Mouse (Mus musculus) liver, embryonic 11.5 days (tissue): ENCODE measurements at regions not wholly inside any gene's neighbourhood (a gene's known extent, or its start where the extent isn't known, plus 50 kb on each side); places are given as distances from the start of the nearest gene placed in this dataset.
A peak's percentile ranks its signal among the peaks of the same experiment; 100 is the strongest.

Experiments
- ATAC-seq: fragments of 200-750 bp; cut with Nextera tagmentation; replicated peaks from 2 replicates; pipeline ENCODE4 v1.8.0; 2017; ENCODE audit warnings: moderate number of reproducible peaks, mild to moderate bottlenecking, moderate TSS enrichment, moderate library complexity; ENCODE audit not compliant: low FRiP score
- DNase-seq: peaks from one replicate; pipeline ENCODE4 v3.0.0-alpha.2; 2017; ENCODE audit warnings: low spot score
- H3K27ac ChIP-seq: fragments of 300-500 bp; sonication (generic); 2 replicates; pipeline ENCODE4 v1.5.1; 2014; ENCODE audit warnings: mild to moderate bottlenecking, low read depth, low read length, control low read depth
- H3K27me3 ChIP-seq: fragments of 300-500 bp; sonication (generic); replicated peaks from 2 replicates; pipeline ENCODE4 v1.6.1; 2014; ENCODE audit warnings: low read length, mixed read lengths; ENCODE audit not compliant: control insufficient read depth, insufficient read depth
- H3K36me3 ChIP-seq: fragments of 300-500 bp; sonication (generic); 2 replicates; pipeline ENCODE4 v1.6.1; 2014; ENCODE audit warnings: mild to moderate bottlenecking, low read length, moderate library complexity, mixed read lengths; ENCODE audit not compliant: control insufficient read depth, insufficient read depth
- H3K4me1 ChIP-seq: fragments of 300-500 bp; sonication (generic); replicated peaks from 2 replicates; pipeline ENCODE4 v1.6.1; 2014; ENCODE audit warnings: low read length, mixed read lengths; ENCODE audit not compliant: control insufficient read depth, insufficient read depth
- H3K4me2 ChIP-seq: fragments of 300-500 bp; sonication (generic); 2 replicates; pipeline ENCODE4 v1.6.1; 2014; ENCODE audit warnings: mild to moderate bottlenecking, control low read depth, moderate library complexity
- H3K4me3 ChIP-seq: fragments of 300-500 bp; sonication (generic); 2 replicates; pipeline ENCODE4 v1.5.1; 2014; ENCODE audit warnings: low read depth, low read length, control low read depth
- H3K9ac ChIP-seq: fragments of 300-500 bp; sonication (generic); 2 replicates; pipeline ENCODE4 v1.6.1; 2014; ENCODE audit warnings: low read depth, low read length, control low read depth
- H3K9me3 ChIP-seq: fragments of 300-500 bp; sonication (generic); 2 replicates; pipeline ENCODE4 v1.6.1; 2016; ENCODE audit warnings: low read length, inconsistent platforms, mixed read lengths; ENCODE audit not compliant: control insufficient read depth
- WGBS: fragments of 180-500 bp; shearing (Covaris S2); extraction: QIAGEN DNeasy Blood & Tissue Kit; methylation state at CpG from one replicate; pipeline ENCODE4 v1.1.7; 2014; 5-methylcytosine and 5-hydroxymethylcytosine counted together

GRCm38 (mm10) chr5:107035376-107035775 is 71.3 kb downstream of the Cdc7 start:
- ATAC-seq (no peak), DNase-seq (no peak)
- no peak overlapping the region for H3K4me3 ChIP-seq
- 0 out of 2 replicates have a peak, but pooled peaks cover 3% of the 10 kb centered on the region for H3K27me3 ChIP-seq
- WGBS, result 65% methylated on average over 4 of the region's 4 CpGs
- H3K27ac ChIP-seq, result no peak overlapping the region
- H3K4me1 ChIP-seq, result 0 out of 2 replicates have a peak, but pooled peaks cover under 1% of the 10 kb centered on the region
- no peak overlapping the region for H3K9ac ChIP-seq
- no peaks in the 10 kb centered on the region for H3K36me3 ChIP-seq
- no peak overlapping the region for H3K4me2 ChIP-seq
- H3K9me3 ChIP-seq, result no peaks in the 10 kb centered on the region

GRCm38 (mm10) chr5:107035782-107036181 is 71.7 kb downstream of the Cdc7 start:
- ATAC-seq, result no peak

GRCm38 (mm10) chr5:107036475-107036874 is 72.4 kb downstream of the Cdc7 start:
- Histone ChIP-seq H3K9me3 (no peaks in the 10 kb centered on the region), H3K27ac (no peak overlapping the region), H3K4me1 (no peaks in the 10 kb centered on the region), H3K4me3 (no peak overlapping the region), H3K4me2 (no peak overlapping the region), H3K36me3 (no peaks in the 10 kb centered on the region), H3K9ac (no peak overlapping the region), H3K27me3 (no peaks in the 10 kb centered on the region)
- 80% methylated on average over 6 of the region's 6 CpGs for WGBS
- ATAC-seq (no peak), DNase-seq (no peak)

More at GRCm38 (mm10) chr5:107035782-107036181, 71.7 kb downstream of the Cdc7 start:
- Histone ChIP-seq H3K9ac (no peak overlapping the region), H3K4me3 (no peak overlapping the region), H3K4me2 (no peak overlapping the region), H3K27me3 (0 out of 2 replicates have a peak, but pooled peaks cover 3% of the 10 kb centered on the region), H3K9me3 (no peaks in the 10 kb centered on the region), H3K4me1 (no peaks in the 10 kb centered on the region), H3K27ac (no peak overlapping the region), H3K36me3 (no peaks in the 10 kb centered on the region)
- no peak for DNase-seq
- 65% methylated on average over 6 of the region's 6 CpGs for WGBS

- 88% methylated on average over 6 of the region's 6 CpGs for WGBS
- Histone ChIP-seq H3K4me1 (no peaks in the 10 kb centered on the region), H3K27ac (no peak overlapping the region), H3K4me2 (no peak overlapping the region), H3K9me3 (no peaks in the 10 kb centered on the region), H3K36me3 (no peaks in the 10 kb centered on the region), H3K27me3 (no peaks in the 10 kb centered on the region), H3K4me3 (no peak overlapping the region), H3K9ac (no peak overlapping the region)
- no peak for ATAC-seq
- DNase-seq, result no peak
These were observed 73.0 kb downstream of the Cdc7 start for GRCm38 (mm10) chr5:107037087-107037486.

- Histone ChIP-seq H3K4me2 (no peak overlapping the region), H3K4me3 (no peak overlapping the region), H3K36me3 (no peaks in the 10 kb centered on the region), H3K9me3 (no peaks in the 10 kb centered on the region), H3K9ac (no peak overlapping the region), H3K4me1 (no peaks in the 10 kb centered on the region), H3K27ac (no peak overlapping the region), H3K27me3 (no peaks in the 10 kb centered on the region)
- 76% methylated on average over 8 of the region's 8 CpGs for WGBS
- DNase-seq (no peak), ATAC-seq (no peak)
These were observed 75.2 kb downstream of the Cdc7 start for GRCm38 (mm10) chr5:107039340-107039739.

GRCm38 (mm10) chr5:107039956-107040355 is 75.8 kb downstream of the Cdc7 start:
- no peaks in the 10 kb centered on the region for H3K27me3 ChIP-seq
- no peak overlapping the region for H3K27ac ChIP-seq
- no peak overlapping the region for H3K4me3 ChIP-seq
- DNase-seq, result no peak
- WGBS, result 82% methylated on average over 6 of the region's 6 CpGs
- 0 out of 2 replicates have a peak, but pooled peaks cover under 1% of the 10 kb centered on the region for H3K4me1 ChIP-seq
- H3K36me3 ChIP-seq, result no peaks in the 10 kb centered on the region
- no peak overlapping the region for H3K4me2 ChIP-seq
- no peaks in the 10 kb centered on the region for H3K9me3 ChIP-seq
- ATAC-seq, result no peak
- no peak overlapping the region for H3K9ac ChIP-seq

- H3K4me3 ChIP-seq, result no peak overlapping the region
- ATAC-seq, result no peak
These were observed 76.4 kb downstream of the Cdc7 start for GRCm38 (mm10) chr5:107040489-107040888.

GRCm38 (mm10) chr5:107045163-107045562 is 81.0 kb downstream of the Cdc7 start:
- Histone ChIP-seq H3K4me1 (0 out of 2 replicates have a peak, but pooled peaks cover 5% of the 10 kb centered on the region), H3K9me3 (no peaks in the 10 kb centered on the region), H3K27me3 (no peaks in the 10 kb centered on the region), H3K36me3 (no peaks in the 10 kb centered on the region), H3K4me3 (no peak overlapping the region), H3K4me2 (peak overlapping the region; percentile 1; the same call in 1 of the 2 replicates), H3K9ac (no peak overlapping the region), H3K27ac (0 out of 2 replicates have a peak overlapping the region, but pooled peaks have one; percentile 9)
- WGBS, result 34% methylated on average over 10 of the region's 10 CpGs
- ATAC-seq (no peak), DNase-seq (no peak)

More at GRCm38 (mm10) chr5:107040489-107040888, 76.4 kb downstream of the Cdc7 start:
- Histone ChIP-seq H3K9me3 (no peaks in the 10 kb centered on the region), H3K9ac (no peak overlapping the region), H3K27me3 (no peaks in the 10 kb centered on the region), H3K4me2 (no peak overlapping the region), H3K4me1 (0 out of 2 replicates have a peak, but pooled peaks cover 4% of the 10 kb centered on the region), H3K36me3 (no peaks in the 10 kb centered on the region), H3K27ac (no peak overlapping the region)
- no peak for DNase-seq
- WGBS, result 88% methylated on average over 10 of the region's 10 CpGs

- H3K9ac ChIP-seq, result no peak overlapping the region
- no peaks in the 10 kb centered on the region for H3K36me3 ChIP-seq
- no peak overlapping the region for H3K4me2 ChIP-seq
- no peaks in the 10 kb centered on the region for H3K27me3 ChIP-seq
- DNase-seq (no peak), ATAC-seq (no peak)
- 24% methylated on average over 4 of the region's 4 CpGs for WGBS
- H3K27ac ChIP-seq, result no peak overlapping the region
- no peaks in the 10 kb centered on the region for H3K9me3 ChIP-seq
- 0 out of 2 replicates have a peak, but pooled peaks cover 5% of the 10 kb centered on the region for H3K4me1 ChIP-seq
- no peak overlapping the region for H3K4me3 ChIP-seq
These were observed 82.4 kb downstream of the Cdc7 start for GRCm38 (mm10) chr5:107046501-107046931.
